Mouse (Mus musculus) CH12.LX (cell line): ENCODE measurements around the gene Aagab. TPM values are rescaled to one million over a fixed set of nuclear protein-coding genes. Genes with fewer than 3 reads are reported as not detected.

Source experiments
- DNase-seq: peaks from one replicate; pipeline ENCODE4 v3.0.0-alpha.2; 2013; ENCODE audit errors: extremely low read depth
- H3K27ac ChIP-seq: 2 replicates; pipeline ENCODE4 v1.5.1; 2012; ENCODE audit warnings: low read depth, mild to moderate bottlenecking, control low read depth, moderate library complexity; ENCODE audit not compliant: insufficient read depth
- H3K27me3 ChIP-seq: replicated peaks from 2 replicates; pipeline ENCODE3; 2012; ENCODE audit warnings: inconsistent platforms
- H3K36me3 ChIP-seq, 2 experiments: replicated peaks in 1 of 2; 2 replicates each; pipeline versions ENCODE3 to v1.6.1; 2012; ENCODE audit warnings: inconsistent platforms in 1 of 2, low read length in 1 of 2, mild to moderate bottlenecking in 1 of 2, mixed read lengths in 1 of 2, moderate library complexity in 1 of 2; ENCODE audit not compliant: control insufficient read depth in 1 of 2, insufficient read depth in 1 of 2
- H3K4me1 ChIP-seq, 2 experiments: 2 replicates each; pipeline ENCODE4 v1.6.1; 2012; ENCODE audit warnings: inconsistent platforms in 1 of 2, moderate library complexity in 1 of 2; ENCODE audit not compliant: insufficient read depth in 2 of 2, control insufficient read depth in 1 of 2
- H3K4me2 ChIP-seq: 2 replicates; pipeline ENCODE4 v1.6.1; 2012; ENCODE audit warnings: low read depth, mild to moderate bottlenecking, control low read depth; ENCODE audit not compliant: poor library complexity, insufficient read depth, severe bottlenecking
- H3K4me3 ChIP-seq, 3 experiments: fragments of 150-350 bp in 1 of 3; sonication (generic) in 1 of 3; replicated peaks in 1 of 3; 2 replicates each; pipeline versions ENCODE3 to v1.5.1; 2011 to 2012; ENCODE audit warnings: low read depth in 2 of 3, low read length in 2 of 3, mild to moderate bottlenecking in 2 of 3, moderate library complexity in 2 of 3, control low read depth in 1 of 3, improper control_type of control experiment in 1 of 3, inconsistent platforms in 1 of 3, mixed read lengths in 1 of 3; ENCODE audit not compliant: poor library complexity in 1 of 3
- H3K79me2 ChIP-seq: replicated peaks from 2 replicates; pipeline ENCODE4 v1.6.1; 2012; ENCODE audit warnings: mild to moderate bottlenecking, moderate library complexity; ENCODE audit not compliant: control insufficient read depth, poor library complexity, insufficient read depth, severe bottlenecking; ENCODE audit errors: extremely low read depth
- H3K9ac ChIP-seq: 2 replicates; pipeline ENCODE4 v1.6.1; 2012; ENCODE audit warnings: low read depth, mild to moderate bottlenecking, control low read depth, moderate library complexity; ENCODE audit not compliant: insufficient read depth
- H3K9me3 ChIP-seq: replicated peaks from 2 replicates; pipeline ENCODE3; 2012; ENCODE audit warnings: low read length, inconsistent platforms, mixed read lengths
- CHD2 ChIP-seq: IDR thresholded peaks from 2 replicates; pipeline ENCODE4 v1.6.1; 2011; ENCODE audit warnings: low read length, improper control_type of control experiment
- CTCF ChIP-seq, 2 experiments: IDR thresholded peaks in 1 of 2; conservative IDR thresholded peaks in 1 of 2; 2 replicates each; pipeline ENCODE4 v1.5.1; 2011 to 2012; ENCODE audit warnings: low read depth in 2 of 2, low read length in 2 of 2, improper control_type of control experiment in 1 of 2, inconsistent platforms in 1 of 2, mild to moderate bottlenecking in 1 of 2, moderate library complexity in 1 of 2
- ETS1 ChIP-seq: conservative IDR thresholded peaks from 2 replicates; pipeline ENCODE4 v1.6.1; 2012; ENCODE audit warnings: low read depth, mild to moderate bottlenecking, inconsistent platforms, low read length, improper control_type of control experiment, moderate library complexity
- GABPA ChIP-seq: IDR thresholded peaks from 2 replicates; pipeline ENCODE4 v1.6.1; 2012; ENCODE audit warnings: low read depth, low read length, improper control_type of control experiment, inconsistent platforms; ENCODE audit not compliant: insufficient replicate concordance
- HCFC1 ChIP-seq: IDR thresholded peaks from 2 replicates; pipeline ENCODE4 v1.6.1; 2012; ENCODE audit warnings: low read depth, mild to moderate bottlenecking, inconsistent platforms, low read length, improper control_type of control experiment
- KAT2A ChIP-seq: IDR thresholded peaks from 2 replicates; pipeline ENCODE4 v1.6.1; 2012; ENCODE audit warnings: low read length, improper control_type of control experiment, inconsistent platforms; ENCODE audit not compliant: insufficient replicate concordance
- MAZ ChIP-seq: IDR thresholded peaks from 2 replicates; pipeline ENCODE4 v1.6.1; 2012; ENCODE audit warnings: low read depth, mild to moderate bottlenecking, inconsistent platforms, low read length, improper control_type of control experiment, moderate library complexity
- MEF2A ChIP-seq: IDR thresholded peaks from 2 replicates; pipeline ENCODE4 v1.6.1; 2014; ENCODE audit warnings: low read depth, mild to moderate bottlenecking, inconsistent platforms, low read length, improper control_type of control experiment, borderline replicate concordance
- MXI1 ChIP-seq: IDR thresholded peaks from 2 replicates; pipeline ENCODE4 v1.6.1; 2011; ENCODE audit warnings: mild to moderate bottlenecking, low read depth, low read length, improper control_type of control experiment
- NELFE ChIP-seq: IDR thresholded peaks from 2 replicates; pipeline ENCODE4 v1.6.1; 2011; ENCODE audit warnings: low read depth, low read length, improper control_type of control experiment
- POLR2A ChIP-seq: IDR thresholded peaks from 2 replicates; pipeline ENCODE4 v1.6.1; 2011; ENCODE audit warnings: low read depth, mild to moderate bottlenecking, improper control_type of control experiment, low read length
- RAD21 ChIP-seq: IDR thresholded peaks from 2 replicates; pipeline ENCODE4 v1.6.1; 2011; ENCODE audit warnings: low read depth, mild to moderate bottlenecking, low read length, improper control_type of control experiment, moderate library complexity
- SIN3A ChIP-seq: IDR thresholded peaks from 2 replicates; pipeline ENCODE4 v1.6.1; 2012; ENCODE audit warnings: low read length, improper control_type of control experiment, inconsistent platforms
- SMC3 ChIP-seq: IDR thresholded peaks from 2 replicates; pipeline ENCODE4 v1.6.1; 2011; ENCODE audit warnings: low read depth, low read length, improper control_type of control experiment
- TBP ChIP-seq: conservative IDR thresholded peaks from 2 replicates; pipeline ENCODE4 v1.6.1; 2011; ENCODE audit warnings: low read depth, low read length, improper control_type of control experiment
- TCF12 ChIP-seq: IDR thresholded peaks from 2 replicates; pipeline ENCODE4 v1.6.1; 2014; ENCODE audit warnings: low read depth, mild to moderate bottlenecking, inconsistent platforms, low read length, improper control_type of control experiment
- dilution Hi-C: fragments of 300-500 bp; cut with MboI; formaldehyde crosslinking; loops from 2 replicates; pipeline ENCODE4 v1.14.3; 2020; ENCODE audit warnings: low sequenced_read_pairs; ENCODE audit not compliant: extremely low pct_unique_long_range_greater_than_20kb, extremely low pct_ligation_motif_present
- in situ Hi-C: fragments of 300-500 bp; cut with MboI; formaldehyde crosslinking; loops from 3 replicates; pipeline ENCODE4 v1.14.3; 2019; ENCODE audit warnings: low sequenced_read_pairs, low pct_ligation_motif_present, low pct_unique_long_range_greater_than_20kb, mixed read lengths
- polyA plus RNA-seq: library from polyadenylated mRNA; unstranded; fragments of >175 nt; gene quantifications from 2 replicates; pipeline ENCODE4 v1.2.1, GENCODE M21; 2012; ENCODE audit warnings: low read depth; ENCODE audit not compliant: insufficient read length
- total RNA-seq, 2 experiments: library from RNA; depleted of rRNA; stranded (reverse); fragments of 300-350 nt in 1 of 2; fragments of >200 nt in 1 of 2; gene quantifications; 2 replicates each; pipeline ENCODE4 v1.2.3; 2012 to 2014

Gene Aagab
- total and polyA plus RNA-seq, 3 experiments = 14.5 to 27.8 (median 14.5) TPM

DNA sequence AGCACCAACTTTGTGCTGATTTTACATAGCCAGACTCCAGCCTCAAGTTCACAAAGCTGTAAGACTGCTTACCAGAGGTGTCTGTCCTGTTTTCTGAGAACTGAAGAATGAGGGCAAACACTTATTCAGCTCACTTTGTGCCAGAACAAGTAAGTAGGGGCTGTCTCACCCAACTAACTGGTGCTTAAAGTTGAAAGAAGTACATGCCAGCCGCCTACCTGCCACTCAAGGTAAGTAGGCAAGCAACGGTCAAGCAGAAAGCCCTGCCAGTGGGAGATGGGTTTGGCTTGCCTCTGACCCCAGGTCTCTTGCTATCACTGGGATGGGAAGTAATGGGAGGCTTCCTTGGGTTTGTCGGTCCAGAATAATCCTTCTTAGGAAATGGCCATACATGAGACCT, 25.0 kb upstream of the Aagab start:
- DNase-seq = no peak
- Histone ChIP-seq H3K79me2 (no peaks in the 10 kb centered on the region), H3K27me3 (no peaks in the 10 kb centered on the region), H3K27ac (no peak overlapping the region), H3K4me3 (no peak overlapping the region), H3K36me3 (no peaks in the 10 kb centered on the region), H3K4me2 (no peak overlapping the region), H3K4me1 (no peaks in the 10 kb centered on the region), H3K9ac (no peak overlapping the region), H3K9me3 (no peaks in the 10 kb centered on the region)
- in situ Hi-C loops (no loop called here), dilution Hi-C loops (no loop called here)
- TF ChIP-seq POLR2A (no peak), MXI1 (no peak), KAT2A (no peak), TBP (no peak), NELFE (no peak)

DNA sequence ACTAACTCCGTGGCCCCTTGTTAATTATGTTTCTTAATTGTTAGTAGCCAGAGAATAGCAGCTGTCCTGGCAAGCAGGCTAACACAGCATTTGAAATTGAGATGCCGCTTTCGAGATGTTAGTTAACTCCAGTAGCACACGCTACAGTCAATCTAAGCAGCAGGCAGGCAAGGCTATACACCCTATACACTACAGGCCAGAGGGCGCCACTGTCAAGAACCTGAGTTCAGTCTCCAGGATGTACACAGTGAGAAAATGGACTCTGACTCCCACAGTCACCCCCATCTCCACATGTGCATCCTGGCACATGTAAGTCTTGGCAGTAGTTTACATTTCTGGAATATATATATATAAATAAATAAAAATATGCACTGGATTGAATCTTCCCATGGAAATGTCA, 22.8 kb upstream of the Aagab start:
- DNase-seq = no peak
- H3K9ac ChIP-seq = no peak overlapping the region
- H3K9me3 ChIP-seq = no peaks in the 10 kb centered on the region
- in situ Hi-C loops (no loop called here), dilution Hi-C loops (no loop called here)
- H3K79me2 ChIP-seq = no peaks in the 10 kb centered on the region
- H3K4me3 ChIP-seq = no peak overlapping the region
- peak in 1 of 2 experiments; percentile 57; a peak in 2 of 4 replicates for TF ChIP-seq CTCF (conservative IDR thresholded peaks at IDR 0.05 in 1 of 2, IDR thresholded peaks at IDR 0.05 in 1 of 2; ENCODE audit: low read depth in 2 of 2, low read length in 2 of 2)
- peak; percentile 58 for TF ChIP-seq SMC3
- TF ChIP-seq RAD21 = peak; percentile 41
- TF ChIP-seq HCFC1 = no peak
- H3K27me3 ChIP-seq = no peaks in the 10 kb centered on the region
- no peak overlapping the region for H3K27ac ChIP-seq
- no peak overlapping the region for H3K4me2 ChIP-seq
- no peaks in the 10 kb centered on the region for H3K36me3 ChIP-seq
- H3K4me1 ChIP-seq = no peaks in the 10 kb centered on the region

DNA sequence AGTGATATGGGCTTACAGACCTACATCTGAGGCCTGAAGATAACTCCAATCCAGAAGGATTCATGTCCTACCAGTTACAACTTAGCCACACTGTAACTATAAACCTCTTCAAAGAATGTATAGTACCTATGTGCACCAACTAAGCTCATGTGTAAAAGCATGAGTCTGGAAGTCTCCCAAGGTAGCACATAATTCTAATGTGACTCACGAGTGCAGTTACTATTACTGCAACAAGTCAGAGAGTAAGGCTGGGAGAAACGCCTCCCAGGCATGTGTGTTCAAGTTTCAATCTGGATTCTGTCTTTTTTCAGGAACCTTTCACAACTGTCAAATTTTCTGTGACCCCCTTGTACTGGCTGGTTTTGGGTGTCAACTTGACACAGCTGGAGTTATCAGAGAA, 22.4 kb upstream of the Aagab start:
- in situ Hi-C loops (no loop called here), dilution Hi-C loops (no loop called here)
- no peak for DNase-seq
- no peak overlapping the region for H3K4me3 ChIP-seq
- no peaks in the 10 kb centered on the region for H3K4me1 ChIP-seq
- TF ChIP-seq TCF12 (no peak), GABPA (no peak), SIN3A (no peak), MEF2A (no peak), CHD2 (no peak), CTCF (conservative IDR thresholded peaks at IDR 0.05 in 1 of 2, IDR thresholded peaks at IDR 0.05 in 1 of 2; ENCODE audit: low read depth in 2 of 2, low read length in 2 of 2) (no peak), MAZ (no peak), ETS1 (no peak), KAT2A (no peak)
- TF ChIP-seq, all 38 proteins: peak for 0
- Histone ChIP-seq H3K79me2 (no peaks in the 10 kb centered on the region), H3K27me3 (no peaks in the 10 kb centered on the region), H3K36me3 (no peaks in the 10 kb centered on the region), H3K4me2 (no peak overlapping the region), H3K9me3 (no peaks in the 10 kb centered on the region), H3K9ac (no peak overlapping the region), H3K27ac (no peak overlapping the region)
